Mouse (Mus musculus) thymus, adult 18-20 months (tissue): Measurements from ENCODE around the gene Snrnp200.
"Not testable (repeated sequence)": the region's sequence is repeated elsewhere in the genome, so short reads cannot be mapped to it uniquely, and the experiment has no call there.

ENCODE experiments used
- DNase-seq, 2 experiments: peaks; one replicate each; pipeline ENCODE4 v3.0.0; 2022; ENCODE audit warnings: mixed read lengths in 2 of 2

Gene Snrnp200

GRCm38 (mm10) chr2:127254604-127255134 is 46.5 kb downstream of the Snrnp200 start:
- no peak for DNase-seq

DNA sequence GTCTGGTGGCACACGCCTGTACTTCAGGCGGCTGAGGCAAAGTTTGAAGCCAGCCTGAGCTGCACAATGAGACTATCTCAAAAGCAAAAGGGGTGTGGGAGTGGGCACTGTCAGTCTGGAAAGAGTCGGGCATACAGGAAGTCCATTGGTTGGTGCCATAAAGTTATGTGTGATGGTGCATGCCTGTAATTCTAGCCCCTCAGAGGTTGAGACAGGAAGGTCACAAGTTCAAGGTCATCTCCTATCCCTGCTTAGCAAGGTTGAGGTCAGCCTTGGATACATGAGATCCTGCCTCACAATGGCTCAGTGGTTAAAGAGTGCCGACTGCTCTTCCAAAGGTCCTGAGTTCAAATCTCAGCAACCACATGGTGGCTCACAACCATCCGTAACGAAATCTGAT is 47.1 kb downstream of the Snrnp200 start:
- no peak for DNase-seq

DNA sequence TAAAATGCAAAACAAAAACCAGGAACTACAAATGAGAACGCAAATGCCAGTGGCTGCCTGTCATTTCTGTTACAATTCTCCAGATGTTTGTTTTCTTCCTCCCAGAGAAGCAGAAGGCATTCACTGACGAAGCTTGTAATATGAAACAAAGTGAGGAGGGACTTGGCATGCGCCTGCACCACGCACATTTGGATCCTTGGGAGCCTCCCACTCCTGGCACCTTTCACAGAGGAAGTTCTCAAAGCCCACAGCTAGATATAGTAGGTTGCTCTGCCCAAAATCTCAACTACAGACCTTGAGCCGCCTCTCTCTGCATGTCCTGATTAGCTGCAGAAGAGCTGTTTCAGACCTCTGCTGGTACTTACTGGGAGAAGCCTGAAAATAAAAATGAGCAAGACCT is 51.2 kb downstream of the Snrnp200 start:
- DNase-seq: no peak

DNA sequence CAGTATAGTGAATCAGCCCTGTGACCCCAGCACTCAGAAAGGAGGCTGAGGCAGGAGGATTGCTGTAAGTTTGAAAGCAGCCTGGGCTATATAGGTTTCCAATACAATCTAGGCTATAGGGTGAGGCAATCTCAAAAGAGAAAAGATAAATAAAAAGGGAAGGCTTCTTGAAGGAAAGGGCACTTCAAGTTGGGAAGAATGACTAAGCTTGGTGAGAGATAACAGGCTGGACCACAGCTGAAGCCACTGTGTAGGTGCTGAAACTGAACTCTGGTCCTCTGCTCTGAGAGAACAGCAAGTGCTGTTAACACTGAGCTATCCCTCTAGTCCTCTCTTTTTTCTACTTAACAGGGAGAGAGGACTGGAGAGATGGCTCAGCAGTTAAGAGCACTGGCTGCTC is 54.3 kb downstream of the Snrnp200 start:
- DNase-seq: no peak

- no peak for DNase-seq
These were observed 59.7 kb downstream of the Snrnp200 start for GRCm38 (mm10) chr2:127267854-127268253.

DNA sequence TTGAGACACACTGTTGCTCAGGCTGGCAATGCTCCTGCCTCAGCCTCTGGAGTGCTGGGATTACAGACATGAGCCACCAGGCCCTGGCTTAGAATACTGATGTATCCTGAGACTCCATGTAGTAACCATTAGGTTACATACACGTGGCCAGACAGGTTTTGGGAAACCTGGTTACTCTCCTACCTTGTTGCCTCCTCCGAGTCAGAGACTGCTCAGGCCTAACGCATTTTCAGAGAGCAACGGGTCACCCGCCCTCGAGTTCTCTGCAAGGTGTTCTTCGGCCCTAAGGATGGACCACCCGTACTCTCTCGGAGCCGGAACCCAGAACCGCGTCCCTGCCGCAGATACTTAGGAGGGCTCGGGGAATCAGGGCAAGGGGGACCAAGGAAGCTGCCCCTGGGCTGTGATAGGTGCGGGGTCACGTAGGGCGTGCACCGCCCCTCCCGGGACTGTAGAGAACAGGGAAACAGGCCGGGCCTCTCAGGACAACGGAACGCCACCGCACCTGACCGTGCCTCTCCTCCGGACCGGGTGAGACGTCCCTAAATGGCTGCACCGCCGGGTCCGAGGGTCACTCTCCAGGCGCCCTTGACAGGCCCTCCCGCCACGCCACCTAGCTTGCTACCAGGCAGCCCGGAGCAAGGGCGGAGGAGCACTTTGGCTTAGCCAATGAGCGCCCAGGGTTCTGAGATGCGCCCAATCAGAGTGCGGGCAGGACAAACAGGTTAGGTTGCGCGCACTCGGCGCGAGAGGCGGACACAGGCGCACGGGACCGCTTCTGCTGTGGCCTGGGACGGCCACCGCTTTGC is 61.5 kb downstream of the Snrnp200 start, which contains the start of gene Stard7:
Stard7 (plus strand) TSS at position 728 of the 809 bp plus-strand sequence.
- peak; percentile 90 to 94 for DNase-seq

GRCm38 (mm10) chr2:127270300-127271041 is 62.3 kb downstream of the Snrnp200 start:
- DNase-seq: peak; percentile 60 to 61

DNA sequence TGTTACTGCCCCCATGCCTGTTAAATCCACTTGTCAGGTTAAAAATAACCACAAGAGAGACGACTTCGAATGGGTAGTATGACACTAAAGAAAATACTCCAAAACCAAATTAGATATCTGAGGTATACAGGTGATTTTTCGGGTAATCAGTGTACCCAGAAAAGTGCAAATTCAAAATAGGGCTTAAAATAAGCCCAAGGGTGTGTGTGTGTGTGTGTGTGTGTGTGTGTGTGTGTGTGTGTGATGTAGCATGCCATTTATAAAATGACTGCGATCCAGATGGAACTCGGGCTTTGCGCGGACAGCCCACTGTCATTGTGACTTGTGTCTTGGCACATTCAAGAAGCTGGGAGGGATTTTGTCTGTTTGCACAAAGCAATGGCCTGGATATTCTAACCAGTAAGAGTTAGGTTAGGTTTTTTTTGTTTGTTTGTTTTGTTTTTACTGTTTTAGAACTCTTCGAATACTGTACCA is 62.9 kb downstream of the Snrnp200 start:
- no peak for DNase-seq

- DNase-seq: not testable (repeated sequence)
These were observed 63.9 kb downstream of the Snrnp200 start for GRCm38 (mm10) chr2:127272049-127272448.

- DNase-seq: no peak
These were observed 64.6 kb downstream of the Snrnp200 start for GRCm38 (mm10) chr2:127272806-127273205.

DNA sequence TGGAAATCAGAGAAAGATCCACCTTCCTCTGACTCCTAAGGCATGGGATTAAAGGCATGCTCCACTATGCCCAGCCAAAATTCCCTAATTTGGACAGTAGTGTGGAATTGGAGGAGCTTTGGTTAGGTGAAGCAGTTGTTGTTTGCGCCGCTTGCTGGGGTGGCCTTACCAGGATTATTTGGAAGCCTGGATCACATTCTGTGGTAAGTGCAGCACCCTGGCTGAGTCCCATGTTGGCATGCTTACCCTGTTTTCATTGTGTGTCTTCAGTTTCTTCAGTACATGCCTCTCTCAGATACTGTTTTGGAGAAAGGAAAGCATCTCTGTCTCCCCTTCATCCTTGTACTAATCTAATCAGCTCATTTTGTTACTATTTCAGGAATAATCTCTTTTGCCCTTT is 66.4 kb downstream of the Snrnp200 start:
- DNase-seq: no peak

DNA sequence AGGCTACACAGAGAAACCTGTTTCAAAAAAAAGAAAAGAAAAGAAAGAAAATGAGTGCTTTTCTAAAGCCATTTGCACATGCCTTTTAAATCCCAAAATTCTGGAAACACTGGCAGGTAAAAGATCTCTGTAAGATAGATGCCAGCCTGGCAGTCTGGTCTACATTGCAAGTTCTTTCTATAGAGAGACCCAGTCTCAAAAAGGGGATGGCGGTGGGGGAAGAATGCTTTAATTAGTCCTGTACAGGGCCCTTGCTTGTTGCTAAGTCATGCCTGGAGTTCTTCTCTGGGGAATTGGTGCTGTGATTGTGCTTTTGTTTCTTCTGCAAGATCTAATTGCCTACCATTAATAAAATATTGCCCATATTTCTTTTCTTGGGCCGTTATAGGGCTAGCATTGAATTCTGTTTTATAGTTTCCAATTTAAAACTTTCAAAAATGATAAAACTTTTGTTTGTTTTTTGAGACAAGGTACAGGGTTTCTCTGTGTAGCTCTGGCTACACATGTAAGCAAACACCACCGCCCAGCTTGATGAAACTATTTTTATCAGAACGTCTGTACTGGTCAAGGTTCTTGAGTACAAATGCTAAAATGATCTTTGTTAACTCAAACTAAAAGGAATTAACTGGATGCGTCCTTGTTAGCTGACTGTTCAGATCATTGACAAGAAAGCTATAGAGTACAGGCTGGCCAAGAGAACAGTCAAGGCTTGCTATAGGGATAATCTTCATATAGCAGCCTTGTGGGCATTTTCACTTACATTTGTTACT is 67.5 kb downstream of the Snrnp200 start:
- DNase-seq: no peak

GRCm38 (mm10) chr2:127278162-127278561 is 70.0 kb downstream of the Snrnp200 start:
- DNase-seq: no peak
